Mouse (Mus musculus) gastrocnemius, adult 2 months (tissue): ENCODE results near the gene Ppp6r3. TPM values are rescaled to one million over a fixed set of nuclear protein-coding genes. Genes with fewer than 3 reads are reported as not detected.

Experiments used
- DNase-seq: peaks from one replicate; pipeline ENCODE4 v3.0.0; 2022
- H3K27ac ChIP-seq: fragments of 200-600 bp; 2 replicates; pipeline ENCODE4 v1.8.1; 2022; ENCODE audit warnings: mild to moderate bottlenecking
- H3K4me3 ChIP-seq: fragments of 200-600 bp; 2 replicates; pipeline ENCODE4 v1.8.1; 2022; ENCODE audit warnings: mild to moderate bottlenecking, moderate library complexity
- CTCF ChIP-seq: fragments of 200-600 bp; IDR thresholded peaks from 2 replicates; pipeline ENCODE4 v1.8.1; 2022; ENCODE audit warnings: antibody characterized with exemption, mild to moderate bottlenecking, moderate library complexity
- intact Hi-C: fragments of 180-260 bp; cut with DNase I; formaldehyde crosslinking; loops from one replicate; pipeline ENCODE4 v1.15.1; 2025
- total RNA-seq, 2 experiments: library from RNA; stranded (reverse); gene quantifications; 2 replicates each; pipeline ENCODE4 v1.2.3; 2021

Ppp6r3 gene
- total RNA-seq, 2 experiments from 2014 or later = 66.1 to 70.5 TPM

- no peak for DNase-seq
- Histone ChIP-seq H3K27ac (no peak overlapping the region), H3K4me3 (no peak overlapping the region)
- intact Hi-C loops = no loop called here
- no peak for TF ChIP-seq CTCF
Observed at GRCm38 (mm10) chr19:3467574-3467973, 108.0 kb downstream of the Ppp6r3 start.

GRCm38 (mm10) chr19:3459986-3460385, 115.6 kb downstream of the Ppp6r3 start:
- Histone ChIP-seq H3K4me3 (no peak overlapping the region), H3K27ac (no peak overlapping the region)
- TF ChIP-seq CTCF = no peak
- intact Hi-C loops = no loop called here
- no peak for DNase-seq

GRCm38 (mm10) chr19:3458331-3459099, 117.0 kb downstream of the Ppp6r3 start:
- Histone ChIP-seq H3K27ac (no peak overlapping the region), H3K4me3 (no peak overlapping the region)
- DNase-seq = no peak
- intact Hi-C loops = no loop called here
- TF ChIP-seq CTCF = no peak

GRCm38 (mm10) chr19:3457700-3458099, 117.8 kb downstream of the Ppp6r3 start:
- intact Hi-C loops = no loop called here
- no peak overlapping the region for H3K4me3 ChIP-seq
- no peak for TF ChIP-seq CTCF
- no peak for DNase-seq
- no peak overlapping the region for H3K27ac ChIP-seq

- intact Hi-C loops = loop anchor here (1.0 to 2.0 kb wide), 2 partner anchors 62 to 159 kb away; no protein-coding TSS in a partner anchor
- Histone ChIP-seq H3K4me3 (no peak overlapping the region), H3K27ac (no peak overlapping the region)
- TF ChIP-seq CTCF = no peak
- no peak for DNase-seq
Observed at GRCm38 (mm10) chr19:3451649-3452048, 123.9 kb downstream of the Ppp6r3 start.

- DNase-seq = peak; percentile 63
- TF ChIP-seq CTCF = peak; percentile 95
- no peak overlapping the region for H3K27ac ChIP-seq
- intact Hi-C loops = loop anchor here (1.0 to 2.0 kb wide), 2 partner anchors 62 to 158 kb away; no protein-coding TSS in a partner anchor
- H3K4me3 ChIP-seq = no peak overlapping the region
Observed at GRCm38 (mm10) chr19:3451170-3451569, 124.4 kb downstream of the Ppp6r3 start.

GRCm38 (mm10) chr19:3450714-3451113, 124.8 kb downstream of the Ppp6r3 start:
- Histone ChIP-seq H3K4me3 (no peak overlapping the region), H3K27ac (no peak overlapping the region)
- no peak for TF ChIP-seq CTCF
- no peak for DNase-seq
- intact Hi-C loops = loop anchor here (1.0 to 2.0 kb wide), 2 partner anchors 61 to 158 kb away; no protein-coding TSS in a partner anchor

GRCm38 (mm10) chr19:3449248-3449647, 126.3 kb downstream of the Ppp6r3 start:
- Histone ChIP-seq H3K4me3 (no peak overlapping the region), H3K27ac (no peak overlapping the region)
- intact Hi-C loops = loop anchor here (2.0 kb wide), 1 partner anchor 124 kb away; no protein-coding TSS in a partner anchor
- DNase-seq = no peak
- TF ChIP-seq CTCF = no peak

GRCm38 (mm10) chr19:3447348-3447747, 128.2 kb downstream of the Ppp6r3 start:
- Histone ChIP-seq H3K27ac (no peak overlapping the region), H3K4me3 (no peak overlapping the region)
- intact Hi-C loops = no loop called here
- no peak for DNase-seq
- TF ChIP-seq CTCF = no peak

- no peak overlapping the region for H3K27ac ChIP-seq
- no peak overlapping the region for H3K4me3 ChIP-seq
Observed at GRCm38 (mm10) chr19:3441092-3441491, 134.5 kb downstream of the Ppp6r3 start.

GRCm38 (mm10) chr19:3440667-3441066, 134.9 kb downstream of the Ppp6r3 start:
- intact Hi-C loops = no loop called here
- TF ChIP-seq CTCF = no peak
- no peak overlapping the region for H3K4me3 ChIP-seq
- DNase-seq = no peak
- H3K27ac ChIP-seq = no peak overlapping the region

More at GRCm38 (mm10) chr19:3441092-3441491, 134.5 kb downstream of the Ppp6r3 start:
- no peak for TF ChIP-seq CTCF
- DNase-seq = no peak
- intact Hi-C loops = no loop called here

- no peak overlapping the region for H3K4me3 ChIP-seq
- peak; percentile 49 for TF ChIP-seq CTCF
- intact Hi-C loops = loop anchor here (5.0 kb wide), 1 partner anchor 46 kb away; no protein-coding TSS in a partner anchor
- no peak overlapping the region for H3K27ac ChIP-seq
- no peak for DNase-seq
Observed at GRCm38 (mm10) chr19:3437980-3438379, 137.6 kb downstream of the Ppp6r3 start.

- DNase-seq = peak; percentile 40
- no peak overlapping the region for H3K4me3 ChIP-seq
- peak; percentile 60 for TF ChIP-seq CTCF
- H3K27ac ChIP-seq = no peak overlapping the region
- intact Hi-C loops = loop anchor here (5.0 kb wide), 1 partner anchor 45 kb away; no protein-coding TSS in a partner anchor
Observed at GRCm38 (mm10) chr19:3436840-3437239, 138.7 kb downstream of the Ppp6r3 start.

- intact Hi-C loops = loop anchor here (5.0 kb wide), 1 partner anchor 44 kb away; no protein-coding TSS in a partner anchor
- Histone ChIP-seq H3K27ac (no peak overlapping the region), H3K4me3 (no peak overlapping the region)
- DNase-seq = no peak
- TF ChIP-seq CTCF = no peak
Observed at GRCm38 (mm10) chr19:3435824-3436223, 139.7 kb downstream of the Ppp6r3 start.
